Mouse (Mus musculus): ENCODE measurements around the gene Hist2h2aa1.

GRCm38 (mm10) chr3:96289201-96289600 is 43.9 kb downstream of the Hist2h2aa1 start:
- TF ChIP-seq CTCF (IDR thresholded peaks at IDR 0.05; ENCODE audit: control insufficient read depth, insufficient read depth, insufficient read length): no peak
- no peak for TF ChIP-seq USF1 (IDR thresholded peaks at IDR 0.05; ENCODE audit: low read depth)

Measured in C2C12 (cell line).